Mouse (Mus musculus) C2C12 (cell line): Measurements from ENCODE around the gene Csnk1g1.

Source experiments
- CEBPB ChIP-seq: IDR thresholded peaks from one replicate; pipeline ENCODE4 v1.6.1; 2011; ENCODE audit warnings: low read depth, mild to moderate bottlenecking, control low read depth, moderate library complexity
- CTCF ChIP-seq: IDR thresholded peaks from one replicate; pipeline ENCODE4 v1.5.1; 2011; ENCODE audit not compliant: control insufficient read depth, insufficient read depth, insufficient read length

- TF ChIP-seq CTCF (no peak), CEBPB (no peak)
Observed at GRCm38 (mm10) chr9:66090593-66091244, 182.0 kb downstream of the Csnk1g1 start.
